Mouse (Mus musculus) lung, adult 2 months (tissue): ENCODE data around the gene Cmtm4.

Experiments used
- CTCF ChIP-seq: fragments of 200-500 bp; IDR thresholded peaks from 2 replicates; pipeline ENCODE4 v1.5.1; 2011; ENCODE audit warnings: mild to moderate bottlenecking, low read length, control low read depth; ENCODE audit not compliant: insufficient read depth
- POLR2A ChIP-seq: fragments of 200-500 bp; IDR thresholded peaks from 2 replicates; pipeline ENCODE4 v1.6.1; 2011; ENCODE audit warnings: low read depth, mild to moderate bottlenecking, control low read depth, low read length, borderline replicate concordance; ENCODE audit errors: extremely low read depth

- TF ChIP-seq POLR2A (no peak), CTCF (no peak)
These were observed 10.0 kb upstream of the Cmtm4 start for GRCm38 (mm10) chr8:104405430-104406187.
